Mouse (Mus musculus) gastrocnemius, adult 8-10 months (tissue): ENCODE results near the gene Pcnt. TPM values are rescaled to one million over a fixed set of nuclear protein-coding genes. Genes with fewer than 3 reads are reported as not detected.
A peak's percentile ranks its signal among the peaks of the same experiment; 100 is the strongest.

Experiments
- DNase-seq, 2 experiments: peaks; one replicate each; pipeline ENCODE4 v3.0.0; 2022; ENCODE audit warnings: low spot score in 2 of 2
- total RNA-seq, 4 experiments: library from RNA; stranded (reverse); gene quantifications; 2 replicates each; pipeline ENCODE4 v1.2.4; 2022

The Pcnt gene
- total RNA-seq, 4 experiments from 2014 or later = 53.2 to 69.0 (median 59.0) TPM

DNA sequence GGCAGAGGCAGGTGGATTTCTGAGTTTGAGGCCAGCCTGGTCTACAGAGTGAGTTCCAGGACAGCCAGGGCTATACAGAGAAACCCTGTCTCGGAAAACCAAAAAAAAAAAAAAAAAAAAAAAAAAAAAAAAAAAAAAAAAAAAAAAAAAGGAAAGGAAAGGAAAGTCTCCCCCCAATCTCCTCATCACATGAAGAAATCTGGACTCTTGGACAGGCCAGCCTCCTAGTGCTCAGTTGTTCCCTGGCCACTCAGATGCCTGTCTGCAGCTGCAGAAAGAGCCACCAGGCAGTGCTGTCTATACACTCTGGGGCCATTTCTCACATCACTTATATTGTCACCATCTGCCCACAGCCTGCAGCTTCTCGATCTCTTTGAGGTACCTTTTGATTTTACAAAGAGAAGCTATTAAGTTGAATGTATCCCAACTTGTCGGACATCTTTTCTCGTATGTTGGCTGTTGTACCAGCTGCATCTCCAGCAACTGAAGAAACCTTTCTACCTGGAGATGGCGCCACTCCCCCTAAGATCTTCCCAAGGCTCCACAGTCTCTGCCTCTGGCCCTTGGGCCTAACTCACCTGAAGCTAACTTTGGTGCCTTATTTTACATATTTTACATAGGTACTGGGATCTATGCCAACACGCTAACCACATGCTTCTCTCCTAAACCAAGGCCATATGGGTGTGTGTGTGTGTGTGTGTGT, 116.1 kb downstream of the Pcnt start:
- DNase-seq = peak in 1 of 2 experiments; percentile 14

GRCm38 (mm10) chr10:76317623-76318022, 125.0 kb downstream of the Pcnt start:
- no peak for DNase-seq

GRCm38 (mm10) chr10:76316194-76316593, 126.4 kb downstream of the Pcnt start:
- no peak for DNase-seq

GRCm38 (mm10) chr10:76306738-76307137, 135.8 kb downstream of the Pcnt start:
- DNase-seq = no peak

Other genes with a start within 250 kb of the Pcnt start
- 1 to 10 TPM; 2.1 to 3.3 (median 3.0) TPM for gene Prmt2, start 204.9 kb downstream of the Pcnt start, total RNA-seq
- 1 to 10 TPM; 1.2 to 3.0 (median 2.4) TPM for gene S100b, start 188.9 kb downstream of the Pcnt start, total RNA-seq
- 1 to 10 TPM; 2.6 to 4.3 (median 2.8) TPM for gene Dip2a, start 97.5 kb downstream of the Pcnt start, total RNA-seq
- not detected for gene AC141477.1, start 2.3 kb downstream of the Pcnt start, total RNA-seq
- not detected for gene 2610028H24Rik, start 6.3 kb upstream of the Pcnt start, total RNA-seq
- 10 to 100 TPM; 15.6 to 19.9 (median 17.2) TPM for gene Mcm3ap, start 26.1 kb upstream of the Pcnt start, total RNA-seq
- gene Ybey, start 26.3 kb upstream of the Pcnt start, total RNA-seq = 1 to 10 TPM; 3.7 to 4.4 (median 4.2) TPM
- gene Lss, start 88.8 kb upstream of the Pcnt start, total RNA-seq = 1 to 10 TPM; 4.4 to 8.1 (median 7.2) TPM
- gene Spatc1l, start 119.5 kb upstream of the Pcnt start, total RNA-seq = not detected
- under 1 TPM in 1 of 4 experiments, not detected in 3; 0.27 TPM for gene Ftcd, start 132.9 kb upstream of the Pcnt start, total RNA-seq
- 10 to 100 TPM; 15.1 to 28.1 (median 17.1) TPM for gene Col6a2, start 180.8 kb upstream of the Pcnt start, total RNA-seq